Mouse (Mus musculus): ENCODE results near the gene B4galt3.

DNA sequence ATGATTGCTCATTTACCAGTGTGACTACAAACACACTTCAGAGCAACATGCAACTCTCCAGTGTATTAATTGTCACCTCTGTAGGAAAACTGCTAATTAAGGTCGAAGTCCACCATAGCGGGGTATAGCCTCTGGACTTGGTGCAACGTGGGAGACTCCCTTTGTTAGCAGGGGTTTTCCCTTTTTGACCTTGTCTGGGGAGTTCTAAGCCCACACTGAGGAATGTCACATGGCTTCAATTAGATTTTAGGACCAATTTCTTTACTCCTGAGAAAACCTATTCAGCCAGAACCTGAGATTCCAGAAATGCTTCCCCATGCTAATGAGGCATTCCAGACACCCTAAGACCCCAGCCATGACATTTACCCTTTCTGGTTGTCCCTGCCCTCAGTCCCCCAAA is 39.9 kb upstream of the B4galt3 start:
- no peak for TF ChIP-seq CTCF (IDR thresholded peaks at IDR 0.05; ENCODE audit: extremely low read depth, insufficient read length, insufficient replicate concordance, low read depth, low read length)
- no peak for TF ChIP-seq POLR2A (IDR thresholded peaks at IDR 0.05; ENCODE audit: low read depth, low read length)
